Mouse (Mus musculus) frontal cortex, postnatal 25 days (tissue): Measurements from ENCODE around the gene St6gal1.

Source experiments
- DNase-seq, 2 experiments: peaks; one replicate each; pipeline ENCODE4 v3.0.0; 2022; ENCODE audit warnings: low spot score in 2 of 2

The St6gal1 gene

DNA sequence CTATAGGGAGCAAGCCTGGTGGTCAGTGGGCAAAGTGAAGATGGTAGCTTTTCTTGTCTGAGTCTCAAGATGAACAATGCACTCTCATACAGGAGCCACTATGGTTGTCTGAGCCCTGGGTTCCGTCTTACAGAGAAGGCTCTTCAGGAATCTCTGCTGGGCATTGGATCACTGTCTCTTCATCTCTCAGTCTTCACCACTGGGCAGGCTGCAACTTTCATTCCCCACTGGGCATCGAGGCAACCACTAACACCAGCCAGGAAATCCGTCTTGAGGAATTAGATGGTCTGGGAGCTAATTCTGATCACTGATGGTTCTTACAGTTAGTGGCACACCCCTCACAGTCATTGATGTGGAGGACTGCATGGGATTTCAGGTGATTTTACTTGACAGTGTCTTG is 73.9 kb downstream of the St6gal1 start:
- no peak for DNase-seq

DNA sequence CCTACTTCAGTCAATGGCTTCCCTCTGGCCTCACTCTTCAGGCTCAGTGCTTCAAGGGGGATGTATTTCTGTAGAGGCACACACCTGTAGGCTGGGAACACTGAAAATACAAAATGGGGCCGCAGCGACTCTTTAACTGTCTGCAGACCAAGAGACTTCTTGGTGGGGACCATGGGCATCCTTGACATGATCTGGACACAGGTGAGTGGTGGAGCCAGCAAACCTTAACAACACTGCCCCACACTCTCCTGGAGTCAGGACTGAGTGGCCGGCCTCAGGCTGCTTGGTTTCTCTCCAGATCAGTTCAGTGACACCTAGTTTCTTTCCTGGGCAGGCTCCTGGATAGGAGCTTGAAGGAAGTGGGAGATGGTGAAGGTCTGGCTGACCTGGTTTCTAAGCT is 74.4 kb downstream of the St6gal1 start:
- no peak for DNase-seq

DNA sequence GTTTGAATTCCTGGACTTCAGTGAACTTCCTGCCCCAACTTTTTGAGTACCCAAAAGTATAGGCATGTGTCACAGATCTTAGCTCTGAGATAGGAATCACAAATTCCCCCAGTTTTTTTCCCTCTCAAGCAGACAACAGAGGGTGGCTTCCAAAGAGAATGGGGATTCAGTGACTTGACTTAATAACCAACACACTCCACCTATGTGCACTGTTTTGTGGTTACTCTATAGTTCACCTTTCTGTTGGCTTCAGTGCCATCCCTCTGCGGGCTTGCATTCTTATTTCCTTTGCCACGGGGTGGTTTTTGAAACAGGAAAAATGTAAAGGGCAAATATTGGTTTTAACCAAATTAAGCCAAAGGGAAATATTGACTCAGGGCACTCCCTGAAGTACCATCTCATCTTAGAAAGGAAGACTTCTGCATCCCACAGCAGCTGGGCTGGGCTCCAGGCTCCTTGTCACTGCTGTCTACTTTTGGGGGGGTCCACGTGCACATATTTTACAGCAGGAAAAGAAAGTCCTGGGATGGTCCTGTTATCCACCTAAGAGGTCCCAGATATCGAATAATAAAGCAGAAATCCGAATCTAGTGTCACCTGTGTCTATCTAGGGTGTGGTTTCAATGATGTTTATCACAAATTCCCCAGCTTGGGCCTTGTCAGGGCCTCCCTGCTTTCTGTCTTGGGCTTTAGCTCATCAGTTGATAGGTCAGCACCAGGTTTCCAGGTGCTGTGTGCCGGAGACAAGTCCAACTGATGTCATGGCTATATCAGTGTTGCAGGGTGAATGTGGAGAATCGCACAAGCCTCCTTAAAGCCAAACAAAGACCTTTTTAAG is 75.6 kb downstream of the St6gal1 start:
- no peak for DNase-seq

DNA sequence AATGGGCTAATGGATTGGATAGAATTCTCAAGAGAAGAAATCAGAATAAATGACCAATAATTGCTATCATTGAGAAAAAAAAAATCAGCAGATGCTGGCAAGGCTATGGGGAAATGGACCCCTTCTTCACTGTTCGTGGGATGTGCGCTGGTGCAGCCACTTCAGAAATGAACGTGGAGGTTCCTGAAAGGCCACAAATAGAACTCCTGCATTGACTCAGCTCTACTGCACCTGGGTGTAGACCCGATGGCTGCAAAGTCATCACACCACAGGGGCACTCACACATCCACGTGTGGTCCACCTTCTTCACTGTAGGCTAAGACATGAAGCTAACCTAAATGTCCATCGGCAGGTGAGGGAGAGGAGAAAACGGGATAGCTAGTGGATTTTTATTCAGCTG is 77.2 kb downstream of the St6gal1 start:
- DNase-seq: no peak

DNA sequence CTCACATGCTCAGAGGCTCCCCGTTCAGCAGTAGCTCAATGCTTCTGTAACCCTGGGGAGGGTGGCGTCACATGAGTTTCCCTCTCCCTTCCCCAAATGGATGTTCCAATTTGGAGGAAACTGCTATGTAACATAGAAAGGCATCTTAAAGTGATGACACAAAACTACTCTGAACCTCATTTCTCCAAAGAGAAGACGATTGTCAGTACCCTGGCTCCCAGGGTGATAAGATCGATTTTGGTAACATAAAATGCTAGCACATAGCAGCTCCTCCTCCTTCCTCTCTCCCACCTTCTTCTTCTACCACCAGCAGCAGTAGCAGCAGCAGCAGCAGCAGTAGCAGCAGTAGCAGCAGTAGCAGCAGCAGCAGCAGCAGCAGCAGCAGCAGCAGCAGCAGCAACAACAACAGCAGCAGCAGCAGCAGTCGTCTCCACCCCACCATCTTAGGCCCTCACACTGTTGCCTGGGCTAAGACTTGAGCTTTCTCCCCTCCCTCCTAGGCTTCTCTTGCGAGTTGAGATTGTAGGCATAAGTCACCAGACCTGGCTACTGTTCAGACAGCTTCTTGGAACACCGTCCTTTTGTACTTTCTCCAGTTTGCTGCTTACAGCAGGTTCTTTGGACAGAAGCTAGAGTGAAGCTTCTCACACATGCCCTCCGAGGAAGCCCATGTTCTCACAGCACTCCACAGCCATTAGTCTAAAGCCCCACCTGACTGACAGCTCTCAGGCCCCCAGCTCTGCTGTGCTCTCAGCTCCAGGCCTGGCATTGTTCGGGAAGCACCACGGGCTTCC is 81.5 kb downstream of the St6gal1 start:
- DNase-seq: no peak

DNA sequence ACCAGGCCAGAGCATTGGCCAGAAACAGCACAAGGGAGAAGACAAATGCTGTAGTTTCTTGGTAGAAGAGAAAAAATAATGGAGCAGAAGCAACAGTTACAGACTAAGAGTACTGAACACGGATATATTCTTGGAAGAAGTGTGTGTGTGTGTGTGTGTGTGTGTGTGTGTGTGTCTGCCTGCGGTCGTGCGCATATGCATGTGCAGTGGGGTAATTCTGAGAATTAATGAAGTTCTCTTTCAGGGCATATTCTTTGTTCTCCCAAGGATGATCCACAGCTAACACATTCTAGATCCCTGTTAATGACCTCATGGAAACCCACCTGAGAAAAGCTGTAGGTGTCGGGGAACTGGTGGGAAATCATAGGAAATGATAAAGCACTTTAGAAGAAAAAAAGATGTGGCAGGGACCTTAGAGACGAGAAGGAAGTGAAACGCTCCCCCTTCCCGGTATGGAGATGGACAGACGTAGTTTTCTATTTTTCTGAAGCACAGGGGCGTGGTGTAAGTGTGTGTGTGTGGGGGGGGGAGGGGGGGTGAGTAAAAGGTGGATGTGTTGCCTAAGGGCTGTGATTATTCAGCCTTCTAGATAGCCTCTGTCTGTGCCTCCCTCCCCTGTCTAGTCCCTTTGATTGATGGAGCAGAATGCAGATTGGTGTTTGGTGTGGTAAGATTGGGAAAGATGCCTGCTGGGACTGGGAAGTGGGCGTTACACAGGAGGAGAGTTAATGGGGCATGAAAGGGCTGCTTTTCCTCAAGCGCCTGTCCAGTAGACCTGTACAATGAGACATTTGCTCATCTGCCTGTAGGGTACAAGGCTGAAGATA is 82.8 kb downstream of the St6gal1 start:
- DNase-seq: no peak

DNA sequence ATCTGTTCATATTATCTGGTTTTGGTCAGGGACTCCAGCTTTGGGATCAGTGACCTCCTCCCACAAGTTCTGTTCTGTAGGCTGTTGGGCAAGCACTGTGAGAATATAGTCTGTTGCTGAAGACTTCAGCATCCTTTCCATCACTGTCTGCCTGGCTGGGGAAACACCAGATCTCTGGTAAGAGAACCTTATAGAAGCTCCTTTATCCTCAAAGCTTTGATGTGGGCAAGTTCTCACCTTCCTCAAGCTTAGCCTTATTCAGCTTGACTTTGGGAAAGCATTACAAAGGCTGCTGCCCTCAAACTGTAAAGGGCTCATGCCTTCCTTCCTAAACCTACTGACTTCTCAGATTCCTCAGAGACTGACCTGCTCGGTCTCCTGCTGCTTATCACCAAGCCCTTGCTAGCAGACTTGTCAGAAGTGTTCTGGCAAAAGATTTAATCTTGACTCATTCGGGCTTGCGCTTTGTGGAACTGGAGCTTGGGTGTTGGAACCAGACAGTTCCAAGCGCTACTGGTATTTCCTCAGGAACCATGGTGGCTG is 83.5 kb downstream of the St6gal1 start:
- DNase-seq: no peak

DNA sequence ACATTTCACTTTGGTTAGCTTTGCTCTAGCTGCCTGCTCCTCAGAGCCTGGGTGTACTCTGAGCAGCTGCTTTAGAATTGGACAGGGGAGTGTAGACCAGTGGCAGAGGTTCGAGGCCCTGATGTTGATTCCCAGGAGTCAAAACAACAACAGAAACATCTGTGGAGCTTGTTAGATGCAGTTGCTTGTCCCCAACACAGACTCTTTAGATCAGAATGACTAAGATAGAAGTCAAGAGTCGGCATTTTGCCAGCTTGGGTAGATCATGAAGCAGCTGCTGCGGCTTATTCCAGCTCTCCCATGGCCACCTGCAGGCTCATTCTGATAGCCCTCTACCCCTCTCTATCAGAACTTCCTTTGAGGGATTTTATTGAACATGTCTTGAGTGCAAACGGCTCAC is 84.5 kb downstream of the St6gal1 start:
- no peak for DNase-seq

DNA sequence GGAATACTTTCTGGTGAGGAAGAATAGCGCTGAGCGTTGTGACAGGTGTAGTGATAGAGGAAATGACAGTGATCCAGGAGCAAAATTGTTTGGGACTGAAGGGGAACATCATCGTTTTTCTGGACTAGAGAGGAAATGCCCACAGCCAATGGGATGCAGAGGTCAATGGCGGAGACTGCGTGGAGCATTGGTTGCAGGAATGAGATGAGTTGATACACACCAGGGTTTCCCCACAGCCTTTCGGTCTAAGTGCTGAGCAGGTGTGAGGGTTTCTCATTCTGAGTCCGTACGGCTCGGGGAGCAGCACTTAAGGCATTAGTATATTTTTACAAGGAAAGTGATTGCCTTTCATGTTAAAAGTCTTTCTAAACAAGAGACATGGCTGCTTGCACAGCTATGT is 88.1 kb downstream of the St6gal1 start:
- DNase-seq: no peak

DNA sequence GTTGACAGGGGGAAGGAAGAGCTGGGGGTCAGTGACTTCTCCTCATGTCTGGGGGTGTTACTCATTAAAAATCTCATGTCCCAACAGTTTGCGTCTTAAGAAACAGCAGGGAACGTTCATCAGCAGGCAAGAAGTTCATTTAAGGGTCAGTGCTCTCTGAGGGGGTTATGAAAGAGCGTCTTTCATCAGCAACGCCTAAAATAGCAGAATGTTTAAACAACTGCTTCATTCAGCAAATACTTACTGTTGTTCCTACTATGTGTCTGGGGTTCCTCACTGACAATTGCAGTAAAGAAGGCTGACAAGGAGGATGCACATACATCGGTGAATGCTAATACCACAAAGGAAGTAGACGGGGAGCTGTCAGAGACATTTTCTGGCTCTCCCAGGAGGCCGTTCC is 90.2 kb downstream of the St6gal1 start:
- DNase-seq: no peak

DNA sequence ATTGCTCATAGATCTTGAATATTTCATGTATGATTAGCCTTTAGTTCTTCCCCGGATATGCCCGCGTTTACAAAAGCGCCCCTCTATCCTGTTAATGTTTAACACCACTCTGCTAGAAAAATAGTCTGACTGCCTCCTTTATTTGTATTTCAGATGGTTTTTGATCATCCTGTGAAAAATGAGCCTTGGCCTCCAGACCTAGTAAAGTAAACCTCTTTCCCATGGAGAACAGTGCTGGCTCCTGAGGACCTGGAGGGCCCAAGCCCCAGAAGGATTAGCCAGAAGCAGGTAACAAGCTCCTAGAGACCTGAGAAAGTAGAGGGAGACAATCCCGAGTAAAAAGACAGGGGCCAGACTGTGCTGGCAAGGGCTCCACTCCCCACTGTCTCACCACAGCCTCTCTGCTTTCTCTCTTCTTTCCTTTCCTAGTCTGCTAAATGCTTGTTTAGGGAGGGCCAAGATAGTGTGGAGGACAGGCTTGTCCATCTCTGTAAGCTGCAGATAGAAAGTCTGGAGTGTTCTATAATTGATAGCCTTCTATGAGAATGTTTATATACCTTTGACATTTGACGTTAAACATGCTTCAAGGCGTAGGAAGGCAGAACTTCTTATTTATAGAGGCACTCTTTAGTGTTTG is 93.0 kb downstream of the St6gal1 start:
- no peak for DNase-seq

DNA sequence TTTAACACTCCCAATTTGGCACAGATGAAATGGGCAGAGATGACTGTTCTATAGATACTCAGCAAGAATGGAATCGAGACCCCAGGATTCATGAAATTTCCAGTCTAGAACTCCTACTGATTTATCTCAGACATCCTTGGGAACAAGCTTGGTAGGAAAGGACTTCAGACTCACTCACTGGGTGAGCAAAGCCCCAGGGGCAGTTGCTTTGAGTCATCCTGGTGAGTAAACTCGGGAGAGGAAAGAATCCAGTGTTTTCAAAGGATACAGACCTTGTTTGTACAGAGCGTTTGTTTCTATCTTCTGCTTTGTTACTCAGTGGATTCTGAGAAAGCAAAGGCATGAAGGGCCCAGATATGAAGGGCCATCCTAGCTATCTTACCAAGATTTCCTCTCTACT is 95.5 kb downstream of the St6gal1 start:
- no peak for DNase-seq

DNA sequence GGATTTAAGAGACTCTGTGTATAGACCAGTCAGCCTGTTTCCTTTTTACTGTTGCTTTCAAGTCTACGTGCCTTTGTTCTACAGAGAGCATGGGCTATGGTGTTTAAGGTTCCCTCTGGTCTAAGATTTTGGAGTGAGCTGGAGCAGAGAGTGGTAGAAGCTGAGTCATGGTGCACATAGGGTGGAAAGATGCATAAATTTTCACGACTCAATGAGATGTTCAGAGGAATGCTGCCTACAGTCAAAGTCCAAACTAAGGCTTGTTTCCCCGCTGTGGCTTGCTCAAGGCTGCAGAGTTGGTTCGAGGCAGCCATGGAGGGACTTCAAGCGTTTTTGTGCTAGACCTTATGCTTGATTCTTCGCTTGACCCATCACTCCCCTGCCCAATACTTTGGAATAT is 96.0 kb downstream of the St6gal1 start:
- DNase-seq: no peak

DNA sequence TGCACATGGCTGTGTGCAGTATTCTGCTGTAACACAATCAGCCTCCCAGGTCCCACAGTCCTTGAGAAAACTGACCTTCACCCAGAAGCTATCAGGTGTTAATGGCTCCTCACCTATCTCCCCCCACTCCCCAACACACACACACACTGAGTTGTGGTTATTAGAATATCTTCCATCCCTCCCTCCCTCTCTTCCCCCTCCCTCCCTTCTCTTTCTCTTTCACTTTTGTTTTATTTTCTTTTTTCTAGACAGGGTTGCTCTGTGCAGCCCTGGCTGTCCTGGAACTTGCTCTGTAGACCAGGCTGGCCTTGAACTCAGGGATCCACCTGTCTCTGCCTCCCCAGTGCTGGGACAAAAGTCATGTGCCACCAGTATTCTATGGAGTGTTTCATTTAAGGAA is 97.9 kb downstream of the St6gal1 start:
- DNase-seq: no peak

DNA sequence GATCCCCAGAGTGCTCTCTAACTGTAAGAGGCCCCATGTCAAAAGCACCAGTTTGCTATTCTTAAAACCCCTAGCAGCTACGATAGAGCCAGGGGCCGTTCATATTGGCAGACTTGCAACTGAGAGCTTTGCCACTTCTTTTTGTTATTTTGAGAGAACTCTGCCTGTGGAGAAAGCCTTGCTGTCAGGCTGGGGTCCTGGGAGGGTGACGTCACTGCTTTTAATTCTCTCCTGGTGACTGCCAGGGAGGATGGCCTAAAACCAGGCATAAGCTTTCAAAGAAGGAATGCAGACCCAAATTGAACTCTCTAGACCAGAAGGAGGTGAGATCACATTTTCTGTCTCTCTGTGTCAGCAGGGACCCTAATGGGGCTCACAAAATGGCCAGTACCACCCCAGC is 99.4 kb downstream of the St6gal1 start:
- no peak for DNase-seq

DNA sequence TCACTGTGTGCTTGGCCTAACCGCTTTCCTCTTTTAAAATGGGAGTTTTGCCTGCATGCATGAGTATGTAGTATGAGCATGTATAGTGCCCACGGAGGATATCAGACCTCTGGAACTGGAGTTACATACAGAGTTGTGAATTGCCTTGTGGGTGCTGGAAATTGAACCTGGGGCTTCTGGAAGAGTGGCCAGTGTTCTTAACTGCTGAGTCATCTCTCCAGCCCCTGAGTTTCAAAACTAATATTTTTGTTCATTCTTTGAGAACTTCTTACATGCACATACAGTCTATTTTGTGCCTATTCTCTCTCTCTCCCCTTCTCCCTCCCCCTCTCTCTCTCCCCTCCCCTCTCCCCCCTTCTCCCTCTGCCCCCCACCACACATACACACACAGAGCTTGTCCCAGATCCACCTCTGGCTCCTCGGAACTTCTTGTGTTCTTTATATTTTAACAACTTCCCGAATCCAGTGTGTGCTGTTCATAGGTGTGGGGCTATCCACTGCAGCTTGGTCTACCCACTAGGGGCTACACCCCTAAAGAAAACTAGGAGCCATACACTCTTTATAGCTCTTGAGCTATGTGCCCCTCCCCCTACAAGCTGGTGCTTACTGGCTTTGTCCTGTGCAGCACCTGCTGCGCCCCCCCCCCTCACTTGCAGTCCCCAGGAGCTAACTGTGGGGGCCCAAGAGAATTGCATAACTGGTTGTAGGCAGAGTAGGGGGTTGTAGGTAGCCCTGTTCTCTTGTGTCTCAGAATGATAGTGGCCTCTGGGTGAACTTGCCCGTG is 100.5 kb downstream of the St6gal1 start:
- DNase-seq: no peak

DNA sequence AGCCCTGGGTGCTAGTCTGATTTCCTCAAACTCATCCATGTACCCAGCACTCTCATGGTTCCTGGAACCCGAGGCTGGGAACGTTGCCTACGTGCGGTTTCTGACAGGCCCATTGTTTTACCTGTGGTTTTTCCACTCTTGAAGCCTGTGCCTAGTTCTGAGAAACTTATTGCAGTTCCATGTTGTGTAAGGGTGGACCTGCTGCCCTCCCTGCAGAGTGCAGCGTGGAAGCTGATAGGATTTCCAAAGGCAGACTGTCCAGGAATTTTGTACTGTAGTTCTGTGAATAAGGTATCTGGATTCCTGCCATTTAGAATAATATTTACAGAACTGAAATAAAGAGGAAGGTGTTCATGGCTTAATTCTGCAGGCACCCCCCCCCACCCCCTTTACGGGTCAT is 102.1 kb downstream of the St6gal1 start:
- DNase-seq: no peak

DNA sequence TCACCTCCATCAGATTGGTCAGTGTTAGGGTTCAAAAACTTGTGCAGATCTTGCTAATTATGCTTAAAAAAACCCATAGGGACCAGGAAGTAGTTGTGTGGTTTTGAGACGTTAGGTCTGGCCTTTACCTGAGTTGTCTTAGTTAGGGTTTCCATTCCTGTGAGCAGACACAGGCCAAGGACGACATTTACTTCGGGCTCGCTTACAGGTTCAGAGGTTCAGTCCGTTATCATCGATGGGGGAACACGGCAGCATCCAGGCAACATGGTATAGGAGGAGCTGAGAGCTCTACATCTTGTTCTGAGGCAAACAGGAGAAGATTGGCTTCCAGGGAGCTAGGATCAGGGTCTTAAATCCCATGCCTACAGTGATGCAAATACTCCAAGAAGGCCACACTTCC is 102.7 kb downstream of the St6gal1 start:
- no peak for DNase-seq

DNA sequence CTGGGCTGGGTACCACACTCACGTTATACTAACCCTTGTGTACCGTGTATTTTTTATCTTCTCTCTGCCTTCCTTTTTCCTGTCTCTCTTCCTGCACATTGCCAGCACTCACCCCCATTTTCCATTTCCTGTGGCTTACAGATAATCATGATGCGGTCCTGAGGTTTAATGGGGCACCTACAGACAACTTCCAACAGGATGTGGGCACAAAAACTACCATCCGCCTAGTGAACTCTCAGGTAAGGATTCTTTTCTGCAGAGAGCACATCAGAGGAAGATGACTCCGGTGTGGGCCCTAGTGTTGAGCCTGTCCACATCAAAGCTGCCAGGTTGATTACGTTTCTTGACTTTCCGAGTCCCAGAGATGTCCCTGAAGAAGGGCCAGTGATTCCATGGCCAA is 103.7 kb downstream of the St6gal1 start:
- no peak for DNase-seq

DNA sequence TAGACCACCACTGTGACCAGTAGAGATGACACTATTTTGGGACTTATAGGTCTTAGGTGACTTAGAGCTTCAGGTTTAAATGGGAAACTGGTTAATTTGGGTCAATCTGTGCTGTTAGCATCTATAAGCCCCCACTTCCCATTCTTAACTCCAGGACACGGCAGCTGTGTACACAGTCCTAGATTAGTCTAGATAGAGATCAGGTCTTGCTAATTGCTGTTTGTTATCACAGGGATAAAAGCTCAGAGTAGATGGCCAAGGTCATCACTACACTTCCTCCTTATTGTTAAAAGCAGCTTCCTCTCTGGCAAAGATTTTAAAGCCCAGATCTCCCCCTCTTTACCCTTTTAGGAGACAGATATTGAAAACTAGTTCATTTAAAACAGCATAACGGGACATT is 107.6 kb downstream of the St6gal1 start:
- no peak for DNase-seq

DNA sequence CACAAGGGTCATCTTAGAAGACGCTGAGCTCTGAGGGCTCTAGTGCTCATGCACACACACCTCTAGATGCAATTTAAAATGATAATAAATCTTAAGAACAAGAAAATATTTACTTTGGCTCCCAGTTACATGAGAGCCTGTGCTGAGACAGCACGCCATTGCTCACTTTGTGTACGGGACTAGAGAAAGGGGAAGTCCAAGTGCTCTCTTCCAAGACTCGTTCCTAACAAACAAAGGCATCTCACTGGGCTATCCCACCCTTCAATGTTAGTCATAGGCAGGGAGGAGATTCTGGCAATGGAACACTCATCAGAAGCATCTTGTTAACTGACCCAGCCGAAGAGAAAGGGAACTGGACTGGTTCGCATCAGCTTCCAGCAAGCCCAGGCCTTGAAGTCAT is 108.1 kb downstream of the St6gal1 start:
- DNase-seq: no peak
